Comparison of ENCODE assay signal across 17 mouse cellular contexts in the genomic region with DNA sequence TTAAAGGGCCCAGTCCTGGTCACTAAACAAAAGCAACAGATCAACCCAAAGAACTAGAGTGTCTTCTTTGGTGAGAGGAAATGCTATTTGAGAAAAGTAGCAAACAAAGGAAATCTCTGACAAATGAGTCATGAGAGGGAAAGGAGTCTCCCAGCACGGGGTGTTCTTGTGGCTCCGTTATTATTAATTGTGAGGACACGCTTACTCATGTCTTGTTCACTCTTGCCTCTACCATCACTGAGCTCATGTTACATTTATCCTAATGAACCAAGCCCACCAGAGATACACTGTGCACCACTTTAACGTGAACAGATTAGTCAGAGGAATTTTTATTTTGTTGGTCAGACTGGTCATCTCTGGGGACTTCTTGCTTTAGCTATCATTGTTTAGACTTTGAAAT.
"Had no signal": no experiment of that assay in that cellular context is flagged by ENCODE, and none has a peak within 500 bp of the region (broad histone marks: within the 10 kb centered on the region; RNA-seq: fewer than 3 reads in every experiment).

No protein-coding gene starts in this region.

- H3K27ac ChIP-seq: kidney, postnatal 0 days; layer of hippocampus, adult 2 months; limb, embryonic 12.5 days; liver, embryonic 13.5 days; lung, embryonic 15.5 days; midbrain, embryonic 10.5 days; neural tube, embryonic 12.5 days; stomach, embryonic 15.5 days had no signal

- ATAC-seq: liver, postnatal 0 days had no signal

- H3K36me3 ChIP-seq: limb, embryonic 12.5 days; liver, embryonic 13.5 days; lung, embryonic 15.5 days; midbrain, embryonic 10.5 days; neural tube, embryonic 12.5 days; stomach, embryonic 15.5 days had no signal

- DNase-seq: kidney, adult 8-10 months; kidney, postnatal 4 days; liver; liver, embryonic 13.5 days; liver, postnatal 0 days; lung, postnatal 4 days; midbrain, embryonic 14.5 days; retina, postnatal 1 day; right cerebral cortex, postnatal 4 days; thymus, postnatal 4 days had no signal

- H3K4me2 ChIP-seq: limb, embryonic 12.5 days; liver, embryonic 13.5 days; lung, embryonic 15.5 days; neural tube, embryonic 12.5 days; stomach, embryonic 15.5 days had no signal

- H3K9ac ChIP-seq: limb, embryonic 12.5 days; liver, embryonic 13.5 days; liver, postnatal 0 days; lung, embryonic 15.5 days; neural tube, embryonic 12.5 days; stomach, embryonic 15.5 days had no signal

- H3K4me3 ChIP-seq: layer of hippocampus, adult 2 months; limb, embryonic 12.5 days; liver, embryonic 13.5 days; lung, embryonic 15.5 days; midbrain, embryonic 10.5 days; neural tube, embryonic 12.5 days; stomach, embryonic 15.5 days had no signal

- H3K27me3 ChIP-seq: limb, embryonic 12.5 days; liver, embryonic 13.5 days; lung, embryonic 15.5 days; neural tube, embryonic 12.5 days; stomach, embryonic 15.5 days had no signal

- H3K9me3 ChIP-seq: limb, embryonic 12.5 days; liver, embryonic 13.5 days; lung, embryonic 15.5 days; midbrain, embryonic 10.5 days; neural tube, embryonic 12.5 days; stomach, embryonic 15.5 days had no signal

- H3K4me1 ChIP-seq: liver, embryonic 13.5 days; neural tube, embryonic 12.5 days had no signal
